Mouse (Mus musculus): Measurements from ENCODE around the gene Catsperd. TPM values are rescaled to one million over a fixed set of nuclear protein-coding genes. Genes with fewer than 3 reads are reported as not detected.
"Not testable (repeated sequence)": the region's sequence is repeated elsewhere in the genome, so short reads cannot be mapped to it uniquely, and the experiment has no call there.

The Catsperd gene
- polyA plus RNA-seq, 1 experiment from 2014 or later = 0.50 TPM

- no peak overlapping the region for H3K27ac ChIP-seq (replicated peaks in 1 of 2; ENCODE audit: control insufficient read depth in 1 of 2, insufficient read depth in 1 of 2, low read depth in 2 of 2, low read length in 2 of 2)
- H3K36me3 ChIP-seq (ENCODE audit: control insufficient read depth, insufficient read depth, low read length) = peaks cover 58% of the 10 kb centered on the region
- H3K4me3 ChIP-seq (ENCODE audit: control insufficient read depth in 1 of 2, insufficient read depth in 1 of 2, low read depth in 1 of 2, low read length in 2 of 2) = no peak overlapping the region
- H3K9ac ChIP-seq (ENCODE audit: low read length) = no peak overlapping the region
- no peaks in the 10 kb centered on the region for H3K9me3 ChIP-seq (ENCODE audit: control insufficient read depth, low read length)
- ATAC-seq (ENCODE audit: insufficient number of reproducible peaks, insufficient read depth, low FRiP score, low read depth) = no peak
- H3K4me2 ChIP-seq (ENCODE audit: low read length) = no peak overlapping the region
- peaks cover 5 to 15% of the 10 kb centered on the region in 2 experiments for H3K4me1 ChIP-seq (ENCODE audit: control insufficient read depth in 2 of 2, insufficient read depth in 2 of 2, low read length in 2 of 2)
- no peaks in the 10 kb centered on the region for H3K27me3 ChIP-seq (ENCODE audit: control insufficient read depth, insufficient read depth, low read length)
- 77% methylated on average over 3 of the region's 3 CpGs for WGBS
These were observed 20.4 kb upstream of the Catsperd start for GRCm38 (mm10) chr17:56607521-56608062.

GRCm38 (mm10) chr17:56608699-56609098, 19.2 kb upstream of the Catsperd start:
- peaks cover 47% of the 10 kb centered on the region for H3K36me3 ChIP-seq (ENCODE audit: control insufficient read depth, insufficient read depth, low read length)
- no peaks in the 10 kb centered on the region for H3K27me3 ChIP-seq (ENCODE audit: control insufficient read depth, insufficient read depth, low read length)
- no peak for ATAC-seq (ENCODE audit: insufficient number of reproducible peaks, insufficient read depth, low FRiP score, low read depth)
- H3K4me1 ChIP-seq (ENCODE audit: control insufficient read depth in 2 of 2, insufficient read depth in 2 of 2, low read length in 2 of 2) = peaks cover 5 to 15% of the 10 kb centered on the region in 2 experiments
- H3K4me3 ChIP-seq (ENCODE audit: control insufficient read depth in 1 of 2, insufficient read depth in 1 of 2, low read depth in 1 of 2, low read length in 2 of 2) = peak overlapping the region; percentile 73 to 95
- peak overlapping the region; percentile 71 for H3K4me2 ChIP-seq (ENCODE audit: low read length)
- H3K27ac ChIP-seq (replicated peaks in 1 of 2; ENCODE audit: control insufficient read depth in 1 of 2, insufficient read depth in 1 of 2, low read depth in 2 of 2, low read length in 2 of 2) = peak overlapping the region in 1 of 2 experiments; percentile 53; a peak in 2 of 4 replicates
- peak overlapping the region; percentile 89 for H3K9ac ChIP-seq (ENCODE audit: low read length)
- 36% methylated on average over 5 of the region's 5 CpGs for WGBS
- H3K9me3 ChIP-seq (ENCODE audit: control insufficient read depth, low read length) = no peaks in the 10 kb centered on the region

GRCm38 (mm10) chr17:56609452-56610171, 18.3 kb upstream of the Catsperd start, which contains the start of gene 2410015M20Rik:
2410015M20Rik (minus strand) TSS chr17:56609771.
- no peaks in the 10 kb centered on the region for H3K27me3 ChIP-seq (ENCODE audit: control insufficient read depth, insufficient read depth, low read length)
- ATAC-seq (ENCODE audit: insufficient number of reproducible peaks, insufficient read depth, low FRiP score, low read depth) = peak; percentile 83
- H3K9me3 ChIP-seq (ENCODE audit: control insufficient read depth, low read length) = no peaks in the 10 kb centered on the region
- H3K4me3 ChIP-seq (ENCODE audit: control insufficient read depth in 1 of 2, insufficient read depth in 1 of 2, low read depth in 1 of 2, low read length in 2 of 2) = peak within 1 kb of the TSS; percentile 73 to 95
- under 1% methylated on average over 44 of the region's 44 CpGs for WGBS
- H3K4me1 ChIP-seq (ENCODE audit: control insufficient read depth in 2 of 2, insufficient read depth in 2 of 2, low read length in 2 of 2) = peaks cover 8 to 20% of the 10 kb centered on the region in 2 experiments
- H3K36me3 ChIP-seq (ENCODE audit: control insufficient read depth, insufficient read depth, low read length) = peaks cover 43% of the 10 kb centered on the region
- H3K9ac ChIP-seq (ENCODE audit: low read length) = peak within 1 kb of the TSS; percentile 89
- H3K4me2 ChIP-seq (ENCODE audit: low read length) = peak within 1 kb of the TSS; percentile 71
- H3K27ac ChIP-seq (replicated peaks in 1 of 2; ENCODE audit: control insufficient read depth in 1 of 2, insufficient read depth in 1 of 2, low read depth in 2 of 2, low read length in 2 of 2) = peak within 1 kb of the TSS; percentile 53 to 76

GRCm38 (mm10) chr17:56611323-56611722, 16.6 kb upstream of the Catsperd start:
- Histone ChIP-seq H3K4me1 (ENCODE audit: control insufficient read depth in 2 of 2, insufficient read depth in 2 of 2, low read length in 2 of 2) (peaks cover 8 to 28% of the 10 kb centered on the region in 2 experiments), H3K4me2 (ENCODE audit: low read length) (no peak overlapping the region)
- ATAC-seq (ENCODE audit: insufficient number of reproducible peaks, insufficient read depth, low FRiP score, low read depth) = no peak

GRCm38 (mm10) chr17:56611861-56612564, 15.9 kb upstream of the Catsperd start:
- WGBS = 18% methylated on average over 14 of the region's 14 CpGs
- Histone ChIP-seq H3K9ac (ENCODE audit: low read length) (no peak overlapping the region), H3K9me3 (ENCODE audit: control insufficient read depth, low read length) (no peaks in the 10 kb centered on the region), H3K4me3 (ENCODE audit: control insufficient read depth in 1 of 2, insufficient read depth in 1 of 2, low read depth in 1 of 2, low read length in 2 of 2) (no peak overlapping the region), H3K27ac (replicated peaks in 1 of 2; ENCODE audit: control insufficient read depth in 1 of 2, insufficient read depth in 1 of 2, low read depth in 2 of 2, low read length in 2 of 2) (no peak overlapping the region), H3K27me3 (ENCODE audit: control insufficient read depth, insufficient read depth, low read length) (no peaks in the 10 kb centered on the region), H3K36me3 (ENCODE audit: control insufficient read depth, insufficient read depth, low read length) (peaks cover 43% of the 10 kb centered on the region), H3K4me2 (ENCODE audit: low read length) (0 out of 2 replicates have a peak overlapping the region, but pooled peaks have one; percentile 13), H3K4me1 (ENCODE audit: control insufficient read depth in 2 of 2, insufficient read depth in 2 of 2, low read length in 2 of 2) (peaks cover 8 to 28% of the 10 kb centered on the region in 2 experiments)
- no peak for ATAC-seq (ENCODE audit: insufficient number of reproducible peaks, insufficient read depth, low FRiP score, low read depth)

More at GRCm38 (mm10) chr17:56611323-56611722, 16.6 kb upstream of the Catsperd start:
- Histone ChIP-seq H3K9ac (ENCODE audit: low read length) (no peak overlapping the region), H3K9me3 (ENCODE audit: control insufficient read depth, low read length) (no peaks in the 10 kb centered on the region), H3K4me3 (ENCODE audit: control insufficient read depth in 1 of 2, insufficient read depth in 1 of 2, low read depth in 1 of 2, low read length in 2 of 2) (no peak overlapping the region), H3K27ac (replicated peaks in 1 of 2; ENCODE audit: control insufficient read depth in 1 of 2, insufficient read depth in 1 of 2, low read depth in 2 of 2, low read length in 2 of 2) (no peak overlapping the region), H3K27me3 (ENCODE audit: control insufficient read depth, insufficient read depth, low read length) (no peaks in the 10 kb centered on the region), H3K36me3 (ENCODE audit: control insufficient read depth, insufficient read depth, low read length) (peaks cover 43% of the 10 kb centered on the region)
- 65% methylated on average over 2 of the region's 2 CpGs for WGBS

- H3K27me3 ChIP-seq (ENCODE audit: control insufficient read depth, insufficient read depth, low read length); H3K27ac ChIP-seq (replicated peaks in 1 of 2; ENCODE audit: control insufficient read depth in 1 of 2, insufficient read depth in 1 of 2, low read depth in 2 of 2, low read length in 2 of 2); H3K4me3 ChIP-seq (ENCODE audit: control insufficient read depth in 1 of 2, insufficient read depth in 1 of 2, low read depth in 1 of 2, low read length in 2 of 2); ATAC-seq (ENCODE audit: insufficient number of reproducible peaks, insufficient read depth, low FRiP score, low read depth); H3K9ac ChIP-seq (ENCODE audit: low read length); H3K9me3 ChIP-seq (ENCODE audit: control insufficient read depth, low read length): not testable (repeated sequence)
- H3K4me2 ChIP-seq (ENCODE audit: low read length) = 0 out of 2 replicates have a peak overlapping the region, but pooled peaks have one; percentile 13
- WGBS = 72% methylated on average over 10 of the region's 10 CpGs
- H3K4me1 ChIP-seq (ENCODE audit: control insufficient read depth in 2 of 2, insufficient read depth in 2 of 2, low read length in 2 of 2) = peaks cover 8 to 28% of the 10 kb centered on the region in 2 experiments
- H3K36me3 ChIP-seq (ENCODE audit: control insufficient read depth, insufficient read depth, low read length) = peaks cover 43% of the 10 kb centered on the region
These were observed 15.4 kb upstream of the Catsperd start for GRCm38 (mm10) chr17:56612565-56612939.

GRCm38 (mm10) chr17:56613236-56613844, 14.6 kb upstream of the Catsperd start, which contains the start of gene Rpl36:
Rpl36 (plus strand) TSS chr17:56613416.
- Histone ChIP-seq H3K4me3 (ENCODE audit: control insufficient read depth in 1 of 2, insufficient read depth in 1 of 2, low read depth in 1 of 2, low read length in 2 of 2) (peak within 1 kb of the TSS; percentile 75 to 91), H3K9me3 (ENCODE audit: control insufficient read depth, low read length) (no peaks in the 10 kb centered on the region), H3K9ac (ENCODE audit: low read length) (peak within 1 kb of the TSS; percentile 92), H3K27me3 (ENCODE audit: control insufficient read depth, insufficient read depth, low read length) (no peaks in the 10 kb centered on the region), H3K27ac (replicated peaks in 1 of 2; ENCODE audit: control insufficient read depth in 1 of 2, insufficient read depth in 1 of 2, low read depth in 2 of 2, low read length in 2 of 2) (peak within 1 kb of the TSS; percentile 84 to 88), H3K4me1 (ENCODE audit: control insufficient read depth in 2 of 2, insufficient read depth in 2 of 2, low read length in 2 of 2) (peaks cover 8 to 24% of the 10 kb centered on the region in 2 experiments), H3K36me3 (ENCODE audit: control insufficient read depth, insufficient read depth, low read length) (peaks cover 43% of the 10 kb centered on the region), H3K4me2 (ENCODE audit: low read length) (peak within 1 kb of the TSS; percentile 87)
- peak; percentile 29; the same call in 1 of the 2 replicates for ATAC-seq (ENCODE audit: insufficient number of reproducible peaks, insufficient read depth, low FRiP score, low read depth)
- whole genome bisulfite sequencing = under 1% methylated on average over 51 of the region's 52 CpGs

Data from heart, embryonic 14.5 days (tissue).